25 mouse cellular contexts compared by ENCODE assay signal in the genomic region with DNA sequence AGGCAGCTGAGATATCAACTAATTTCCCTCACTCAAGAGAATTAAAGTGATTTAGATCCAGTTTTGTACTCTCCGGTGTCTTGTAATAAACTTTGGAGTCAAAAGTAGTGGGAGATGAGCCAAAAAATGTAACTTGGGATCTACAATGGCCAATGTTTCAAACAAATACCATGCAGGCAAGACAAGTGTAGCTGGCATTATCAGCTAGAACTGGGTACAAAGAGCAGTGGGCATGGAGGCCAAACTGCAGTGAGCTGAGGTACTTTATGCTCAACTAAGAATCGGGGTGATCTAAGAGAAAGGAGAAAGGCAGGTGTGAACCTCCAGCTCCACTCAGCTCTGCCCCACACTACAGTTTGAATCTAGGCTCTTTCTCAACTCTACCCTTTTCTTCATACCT. TPM values are rescaled to one million over a fixed set of nuclear protein-coding genes. Genes with fewer than 3 reads are reported as not detected.
DNase-seq lines count a peak whose midpoint lies in the region; ATAC-seq and TF ChIP-seq lines count a peak whose summit lies in the region.
"Had no signal": no experiment of that assay in that cellular context is flagged by ENCODE, and none has a peak within 500 bp of the region (broad histone marks: within the 10 kb centered on the region; RNA-seq: fewer than 3 reads in every experiment).

No protein-coding gene starts in this region.

- no peak overlapping the region for H3K9ac ChIP-seq in forebrain, embryonic 12.5 days
- no peak overlapping the region for H3K9ac ChIP-seq in forebrain, embryonic 11.5 days (ENCODE audit: low read length)
- H3K9ac ChIP-seq in intestine, postnatal 0 days (ENCODE audit: low read depth, low read length): no peak overlapping the region
- no peak overlapping the region for H3K9ac ChIP-seq in intestine, embryonic 16.5 days (ENCODE audit: low read depth, low read length)
- H3K9ac ChIP-seq in liver, embryonic 13.5 days: no peak overlapping the region
- H3K9ac ChIP-seq in liver, embryonic 11.5 days (ENCODE audit: low read depth, low read length): no peak overlapping the region
- H3K9ac ChIP-seq in neural tube, embryonic 15.5 days (replicated peaks): no peak overlapping the region
- H3K9ac ChIP-seq in midbrain, postnatal 0 days (replicated peaks; ENCODE audit: low read length, poor library complexity, severe bottlenecking): no peak overlapping the region
- H3K9ac ChIP-seq: forebrain, postnatal 0 days; heart, embryonic 13.5 days; hindbrain, embryonic 15.5 days; midbrain, embryonic 13.5 days had no signal

- WGBS in forebrain, embryonic 12.5 days: 80% methylated on average over 2 of the region's 2 CpGs
- WGBS in forebrain, embryonic 11.5 days: 93% methylated on average over 2 of the region's 2 CpGs
- WGBS in intestine, postnatal 0 days: 61% methylated on average over 2 of the region's 2 CpGs
- 75% methylated on average over 2 of the region's 2 CpGs for WGBS in intestine, embryonic 16.5 days
- WGBS in liver, embryonic 13.5 days (ENCODE audit: insufficient replicate concordance): 88% methylated on average over 2 of the region's 2 CpGs
- WGBS in liver, embryonic 11.5 days: 96% methylated on average over 2 of the region's 2 CpGs
- WGBS in neural tube, embryonic 15.5 days: 83% methylated on average over 2 of the region's 2 CpGs
- 96% methylated on average over 2 of the region's 2 CpGs for WGBS in midbrain, postnatal 0 days

- no peaks in the 10 kb centered on the region for H3K36me3 ChIP-seq in forebrain, embryonic 12.5 days (replicated peaks)
- H3K36me3 ChIP-seq in forebrain, embryonic 11.5 days (ENCODE audit: control insufficient read depth, insufficient read depth, low read length): no peaks in the 10 kb centered on the region
- H3K36me3 ChIP-seq in intestine, postnatal 0 days (ENCODE audit: control insufficient read depth, insufficient read depth): no peaks in the 10 kb centered on the region
- H3K36me3 ChIP-seq in intestine, embryonic 16.5 days (ENCODE audit: control insufficient read depth, insufficient read depth, low read length): no peaks in the 10 kb centered on the region
- peaks cover 10% of the 10 kb centered on the region for H3K36me3 ChIP-seq in liver, embryonic 13.5 days
- H3K36me3 ChIP-seq in liver, embryonic 11.5 days (ENCODE audit: control insufficient read depth, insufficient read depth, low read length): no peaks in the 10 kb centered on the region
- H3K36me3 ChIP-seq in neural tube, embryonic 15.5 days: no peaks in the 10 kb centered on the region
- H3K36me3 ChIP-seq in midbrain, postnatal 0 days (ENCODE audit: insufficient read depth, low read length): no peaks in the 10 kb centered on the region
- H3K36me3 ChIP-seq: midbrain, embryonic 13.5 days had no signal

- TF ChIP-seq CTCF in intestine, postnatal 0 days (IDR thresholded peaks at IDR 0.05; ENCODE audit: low read depth): no peak
- no peak for TF ChIP-seq CTCF in midbrain, postnatal 0 days (IDR thresholded peaks at IDR 0.05)

- H3K27ac ChIP-seq in forebrain, embryonic 12.5 days: 0 out of 2 replicates have a peak overlapping the region, but pooled peaks have one; percentile 2
- no peak overlapping the region for H3K27ac ChIP-seq in forebrain, embryonic 11.5 days (ENCODE audit: low read depth, low read length)
- peak overlapping the region; percentile 46; the same call in 1 of the 2 replicates for H3K27ac ChIP-seq in intestine, postnatal 0 days (ENCODE audit: low read depth, low read length)
- H3K27ac ChIP-seq in intestine, embryonic 16.5 days (ENCODE audit: low read length): no peak overlapping the region
- peak overlapping the region; percentile 29; the same call in 1 of the 2 replicates for H3K27ac ChIP-seq in liver, embryonic 13.5 days
- H3K27ac ChIP-seq in liver, embryonic 11.5 days (ENCODE audit: low read depth, low read length): no peak overlapping the region
- no peak overlapping the region for H3K27ac ChIP-seq in neural tube, embryonic 15.5 days (replicated peaks)
- H3K27ac ChIP-seq in midbrain, postnatal 0 days (ENCODE audit: low read depth, low read length): no peak overlapping the region
- H3K27ac ChIP-seq: heart, embryonic 13.5 days; hindbrain, embryonic 15.5 days; midbrain, embryonic 13.5 days; stomach, postnatal 0 days had no signal

- DNase-seq in forebrain, embryonic 11.5 days (ENCODE audit: low spot score): no peak
- no peak for DNase-seq in liver, embryonic 13.5 days
- DNase-seq in liver, embryonic 11.5 days (ENCODE audit: low spot score): no peak
- DNase-seq in midbrain, postnatal 0 days (ENCODE audit: low spot score): no peak
- DNase-seq: adrenal gland, postnatal 14 days; cerebellum, adult 18-20 months; cerebellum, postnatal 36 days; forebrain, postnatal 0 days; heart, postnatal 10 days; liver; lung, adult 18-20 months; lung, postnatal 4 days; right cerebral cortex, adult 18-20 months; thymus, adult 18-20 months; thymus, postnatal 25 days had no signal

- no peaks in the 10 kb centered on the region; the same call in 1 of the 2 replicates for H3K4me1 ChIP-seq in forebrain, embryonic 12.5 days
- H3K4me1 ChIP-seq in forebrain, embryonic 11.5 days (replicated peaks; ENCODE audit: control insufficient read depth, insufficient read depth, low read length): no peaks in the 10 kb centered on the region
- no peaks in the 10 kb centered on the region for H3K4me1 ChIP-seq in intestine, postnatal 0 days (replicated peaks; ENCODE audit: control insufficient read depth, insufficient read depth, low read length)
- H3K4me1 ChIP-seq in intestine, embryonic 16.5 days (ENCODE audit: control insufficient read depth, insufficient read depth, low read length): 0 out of 2 replicates have a peak, but pooled peaks cover 4% of the 10 kb centered on the region
- peaks cover 21% of the 10 kb centered on the region for H3K4me1 ChIP-seq in liver, embryonic 13.5 days (replicated peaks)
- H3K4me1 ChIP-seq in liver, embryonic 11.5 days (replicated peaks; ENCODE audit: control insufficient read depth, insufficient read depth, low read length): no peaks in the 10 kb centered on the region
- peaks cover 10% of the 10 kb centered on the region; the same call in 1 of the 2 replicates for H3K4me1 ChIP-seq in neural tube, embryonic 15.5 days
- no peaks in the 10 kb centered on the region; the same call in 1 of the 2 replicates for H3K4me1 ChIP-seq in midbrain, postnatal 0 days (ENCODE audit: insufficient read depth, low read length)

- ATAC-seq in forebrain, embryonic 12.5 days (ENCODE audit: low FRiP score): no peak
- ATAC-seq in forebrain, embryonic 11.5 days (replicated peaks; ENCODE audit: low FRiP score): no peak
- no peak for ATAC-seq in intestine, postnatal 0 days
- no peak for ATAC-seq in intestine, embryonic 16.5 days
- ATAC-seq in liver, embryonic 13.5 days (ENCODE audit: low read depth): no peak
- ATAC-seq in liver, embryonic 11.5 days (replicated peaks; ENCODE audit: low FRiP score): no peak
- ATAC-seq in neural tube, embryonic 15.5 days (ENCODE audit: low FRiP score): 0 out of 2 replicates have a peak, but pooled peaks have one; percentile 28
- ATAC-seq in midbrain, postnatal 0 days (ENCODE audit: low FRiP score): no peak
- ATAC-seq: forebrain, postnatal 0 days; lung, postnatal 0 days; midbrain, embryonic 13.5 days; Patski had no signal

- no peaks in the 10 kb centered on the region for H3K27me3 ChIP-seq in forebrain, embryonic 12.5 days
- H3K27me3 ChIP-seq in forebrain, embryonic 11.5 days (ENCODE audit: control insufficient read depth, insufficient read depth, low read length): no peaks in the 10 kb centered on the region
- no peaks in the 10 kb centered on the region for H3K27me3 ChIP-seq in intestine, postnatal 0 days (replicated peaks; ENCODE audit: control insufficient read depth, insufficient read depth, low read length)
- H3K27me3 ChIP-seq in intestine, embryonic 16.5 days (replicated peaks; ENCODE audit: control insufficient read depth, insufficient read depth, low read length): no peaks in the 10 kb centered on the region
- H3K27me3 ChIP-seq in liver, embryonic 13.5 days: no peaks in the 10 kb centered on the region
- no peaks in the 10 kb centered on the region for H3K27me3 ChIP-seq in liver, embryonic 11.5 days (replicated peaks; ENCODE audit: control insufficient read depth, insufficient read depth, low read length)
- no peaks in the 10 kb centered on the region for H3K27me3 ChIP-seq in neural tube, embryonic 15.5 days (replicated peaks)
- no peaks in the 10 kb centered on the region for H3K27me3 ChIP-seq in midbrain, postnatal 0 days (ENCODE audit: insufficient read depth, low read length)
- H3K27me3 ChIP-seq: heart, embryonic 13.5 days; hindbrain, embryonic 15.5 days; midbrain, embryonic 13.5 days; Patski had no signal

- no peak overlapping the region for H3K4me3 ChIP-seq in forebrain, embryonic 12.5 days (replicated peaks)
- H3K4me3 ChIP-seq in forebrain, embryonic 11.5 days (ENCODE audit: low read depth, low read length): no peak overlapping the region
- no peak overlapping the region for H3K4me3 ChIP-seq in intestine, postnatal 0 days (ENCODE audit: low read depth, low read length)
- H3K4me3 ChIP-seq in intestine, embryonic 16.5 days (ENCODE audit: low read length): no peak overlapping the region
- H3K4me3 ChIP-seq in liver, embryonic 13.5 days (replicated peaks): no peak overlapping the region
- no peak overlapping the region for H3K4me3 ChIP-seq in liver, embryonic 11.5 days (ENCODE audit: low read depth, low read length)
- no peak overlapping the region for H3K4me3 ChIP-seq in neural tube, embryonic 15.5 days (replicated peaks)
- H3K4me3 ChIP-seq in midbrain, postnatal 0 days (ENCODE audit: low read depth, low read length): no peak overlapping the region
- H3K4me3 ChIP-seq: heart, embryonic 13.5 days; hindbrain, embryonic 15.5 days; midbrain, embryonic 13.5 days had no signal

- no peaks in the 10 kb centered on the region for H3K9me3 ChIP-seq in forebrain, embryonic 12.5 days
- no peaks in the 10 kb centered on the region for H3K9me3 ChIP-seq in forebrain, embryonic 11.5 days (ENCODE audit: control insufficient read depth, low read length)
- no peaks in the 10 kb centered on the region for H3K9me3 ChIP-seq in intestine, postnatal 0 days (ENCODE audit: control insufficient read depth)
- H3K9me3 ChIP-seq in intestine, embryonic 16.5 days (ENCODE audit: control insufficient read depth, low read length): no peaks in the 10 kb centered on the region
- H3K9me3 ChIP-seq in liver, embryonic 13.5 days (replicated peaks): no peaks in the 10 kb centered on the region
- no peaks in the 10 kb centered on the region for H3K9me3 ChIP-seq in liver, embryonic 11.5 days (ENCODE audit: control insufficient read depth, low read length)
- H3K9me3 ChIP-seq in neural tube, embryonic 15.5 days (replicated peaks): no peaks in the 10 kb centered on the region
- no peaks in the 10 kb centered on the region for H3K9me3 ChIP-seq in midbrain, postnatal 0 days (ENCODE audit: low read length)
- H3K9me3 ChIP-seq: heart, embryonic 13.5 days; hindbrain, embryonic 15.5 days; midbrain, embryonic 13.5 days had no signal

- H3K4me2 ChIP-seq in forebrain, embryonic 12.5 days: no peak overlapping the region
- H3K4me2 ChIP-seq in forebrain, embryonic 11.5 days (ENCODE audit: low read depth, low read length, severe bottlenecking): no peak overlapping the region
- H3K4me2 ChIP-seq in intestine, postnatal 0 days (replicated peaks; ENCODE audit: low read depth): no peak overlapping the region
- no peak overlapping the region for H3K4me2 ChIP-seq in intestine, embryonic 16.5 days (ENCODE audit: low read depth, low read length)
- no peak overlapping the region for H3K4me2 ChIP-seq in liver, embryonic 13.5 days
- no peak overlapping the region for H3K4me2 ChIP-seq in liver, embryonic 11.5 days
- no peak overlapping the region for H3K4me2 ChIP-seq in neural tube, embryonic 15.5 days
- H3K4me2 ChIP-seq in midbrain, postnatal 0 days (ENCODE audit: low read depth, low read length, poor library complexity, severe bottlenecking): no peak overlapping the region
- H3K4me2 ChIP-seq: heart, embryonic 13.5 days; hindbrain, embryonic 15.5 days; midbrain, embryonic 13.5 days had no signal

RNA-seq across cellular contexts. Expression of gene Ncoa7, which starts 28.7 kb away (rescaled TPM):
- polyA plus RNA-seq in forebrain, embryonic 12.5 days (2016; fragmentation: Nextera tagmentation; extraction: Ambion mirVana): 9.4 and 11.1 TPM in 2 replicates
- polyA plus RNA-seq in forebrain, embryonic 11.5 days (2014; fragmentation: Nextera tagmentation; extraction: Ambion mirVana): 7.6 and 8.8 TPM in 2 replicates
- 10.4 and 13.1 TPM in 2 replicates for polyA plus RNA-seq in intestine, postnatal 0 days (2015; fragmentation: Nextera tagmentation; extraction: Ambion mirVana)
- polyA plus RNA-seq in intestine, embryonic 16.5 days (2015; fragmentation: Nextera tagmentation; extraction: Ambion mirVana): 8.1 and 9.4 TPM in 2 replicates
- polyA plus RNA-seq in liver, embryonic 13.5 days (2015; fragmentation: Nextera tagmentation; extraction: Ambion mirVana): 11.8 and 13.9 TPM in 2 replicates
- polyA plus RNA-seq in liver, embryonic 11.5 days (2014; fragmentation: Nextera tagmentation; extraction: Ambion mirVana): 11.2 and 12.1 TPM in 2 replicates
- polyA plus RNA-seq in neural tube, embryonic 15.5 days (2015; fragmentation: Nextera tagmentation; extraction: Ambion mirVana): 22.7 and 23.1 TPM in 2 replicates
- total RNA-seq in midbrain, postnatal 0 days (2014; rRNA removed): 22.9 and 28.3 TPM in 2 replicates
- 21.7 and 25.8 TPM in 2 replicates for polyA plus RNA-seq in midbrain, postnatal 0 days (2015; fragmentation: Nextera tagmentation; extraction: Ambion mirVana)

Comparison
In these comparisons a context has a peak if more than half of its experiments do, and no peak if none do; other contexts are left out.
1. H3K27ac ChIP-seq: peak in forebrain, embryonic 12.5 days (single experiment), intestine, postnatal 0 days (single experiment) and liver, embryonic 13.5 days (single experiment); none in forebrain, embryonic 11.5 days (single experiment), intestine, embryonic 16.5 days (single experiment), liver, embryonic 11.5 days (single experiment), neural tube, embryonic 15.5 days (single experiment) and midbrain, postnatal 0 days (single experiment).